Mouse (Mus musculus) CD4-positive, CD25-positive, alpha-beta regulatory T cell, adult 9 weeks (primary cell): ENCODE measurements around the gene Olfr630. TPM values are rescaled to one million over a fixed set of nuclear protein-coding genes. Genes with fewer than 3 reads are reported as not detected.

ENCODE experiments used
- polyA plus RNA-seq: library from polyadenylated mRNA; unstranded; fragments of 100-300 nt; shearing (Covaris generic); gene quantifications from one replicate; pipeline ENCODE4 v1.2.1, GENCODE M21; 2017

Olfr630 gene
- polyA plus RNA-seq, result not detected

GRCm38 (mm10) chr7:103757233-103757632 is at the start of gene Olfr630:
Gene Olfr630 (minus strand): TSS chr7:103757333.

GRCm38 (mm10) chr7:103791721-103792120 is 34.6 kb upstream of the Olfr630 start, which contains the start of gene Olfr67:
Gene Olfr67 (minus strand): TSS chr7:103791821.

GRCm38 (mm10) chr7:103779598-103779997 is 22.5 kb upstream of the Olfr630 start, which contains the start of gene Olfr68:
Gene Olfr68 (minus strand): TSS chr7:103779698.

GRCm38 (mm10) chr7:103771494-103771893 is 14.4 kb upstream of the Olfr630 start, which contains the start of gene Olfr69:
Gene Olfr69 (minus strand): TSS chr7:103771594.

GRCm38 (mm10) chr7:103744843-103745242 is 12.3 kb downstream of the Olfr630 start, which contains the start of gene Olfr629:
Gene Olfr629 (minus strand): TSS chr7:103744943.

GRCm38 (mm10) chr7:103730074-103730473 is 27.1 kb downstream of the Olfr630 start, which contains the start of gene Olfr628:
Gene Olfr628 (plus strand): TSS chr7:103730374.

GRCm38 (mm10) chr7:103714371-103714770 is 42.8 kb downstream of the Olfr630 start, which contains the start of gene Olfr243:
Gene Olfr243 (plus strand): TSS chr7:103714671.

Other genes starting within 250 kb of the Olfr630 start
- not detected for gene Olfr610, start 245.2 kb downstream of the Olfr630 start, polyA plus RNA-seq
- gene Olfr611, start 236.5 kb downstream of the Olfr630 start, polyA plus RNA-seq, result not detected
- not detected for gene Olfr612, start 214.6 kb downstream of the Olfr630 start, polyA plus RNA-seq
- not detected for gene Olfr613, start 209.3 kb downstream of the Olfr630 start, polyA plus RNA-seq
- gene Olfr615, start 201.3 kb downstream of the Olfr630 start, polyA plus RNA-seq, result not detected
- gene Olfr616, start 188.2 kb downstream of the Olfr630 start, polyA plus RNA-seq, result not detected
- gene Olfr617, start 184.3 kb downstream of the Olfr630 start, polyA plus RNA-seq, result not detected
- gene Olfr618, start 167.2 kb downstream of the Olfr630 start, polyA plus RNA-seq, result not detected
- not detected for gene Olfr619, start 156.8 kb downstream of the Olfr630 start, polyA plus RNA-seq
- 0.12 TPM for gene Olfr620, start 144.8 kb downstream of the Olfr630 start, polyA plus RNA-seq
- gene Olfr622, start 114.6 kb downstream of the Olfr630 start, polyA plus RNA-seq, result not detected
- not detected for gene Olfr623, start 93.6 kb downstream of the Olfr630 start, polyA plus RNA-seq
- not detected for gene Olfr624, start 86.1 kb downstream of the Olfr630 start, polyA plus RNA-seq
- not detected for gene Olfr625-ps1, start 74.6 kb downstream of the Olfr630 start, polyA plus RNA-seq
- gene Olfr243, start 42.7 kb downstream of the Olfr630 start, polyA plus RNA-seq, result not detected
- gene Olfr628, start 27.0 kb downstream of the Olfr630 start, polyA plus RNA-seq, result not detected
- not detected for gene Olfr629, start 12.4 kb downstream of the Olfr630 start, polyA plus RNA-seq
- not detected for gene Olfr69, start 14.3 kb upstream of the Olfr630 start, polyA plus RNA-seq
- 0.09 TPM for gene Olfr68, start 22.4 kb upstream of the Olfr630 start, polyA plus RNA-seq
- not detected for gene Olfr67, start 34.5 kb upstream of the Olfr630 start, polyA plus RNA-seq
- gene Hbb-bt, start 56.7 kb upstream of the Olfr630 start, polyA plus RNA-seq, result 19.9 TPM
- gene Hbb-bs, start 70.8 kb upstream of the Olfr630 start, polyA plus RNA-seq, result 82.8 TPM
- not detected for gene Hbb-bh2, start 83.2 kb upstream of the Olfr630 start, polyA plus RNA-seq
- not detected for gene Hbb-bh1, start 85.8 kb upstream of the Olfr630 start, polyA plus RNA-seq
- not detected for gene Hbb-y, start 95.9 kb upstream of the Olfr630 start, polyA plus RNA-seq
- gene Olfr66, start 128.9 kb upstream of the Olfr630 start, polyA plus RNA-seq, result not detected
- not detected for gene Olfr64, start 137.2 kb upstream of the Olfr630 start, polyA plus RNA-seq
- not detected for gene Olfr65, start 146.2 kb upstream of the Olfr630 start, polyA plus RNA-seq
- gene Olfr631, start 171.5 kb upstream of the Olfr630 start, polyA plus RNA-seq, result not detected
- not detected for gene Olfr632, start 177.0 kb upstream of the Olfr630 start, polyA plus RNA-seq
- not detected for gene Olfr633, start 187.1 kb upstream of the Olfr630 start, polyA plus RNA-seq
- 0.04 TPM for gene Olfr635, start 213.8 kb upstream of the Olfr630 start, polyA plus RNA-seq
- gene Olfr638, start 241.4 kb upstream of the Olfr630 start, polyA plus RNA-seq, result not detected